Mouse (Mus musculus) forebrain, embryonic 13.5 days (tissue): ENCODE results near the gene Cmtr1. TPM values are rescaled to one million over a fixed set of nuclear protein-coding genes. Genes with fewer than 3 reads are reported as not detected.
"Not testable (repeated sequence)": the region's sequence is repeated elsewhere in the genome, so short reads cannot be mapped to it uniquely, and the experiment has no call there.

Experiments
- ATAC-seq: fragments of 200-750 bp; cut with Nextera tagmentation; 2 replicates; pipeline ENCODE4 v1.8.0; 2017
- H3K27ac ChIP-seq: fragments of 300-500 bp; sonication (generic); 2 replicates; pipeline ENCODE4 v1.5.1; 2015; ENCODE audit warnings: inconsistent platforms, mild to moderate bottlenecking, moderate library complexity
- H3K27me3 ChIP-seq: fragments of 300-500 bp; sonication (generic); 2 replicates; pipeline ENCODE4 v1.6.1; 2015; ENCODE audit warnings: mild to moderate bottlenecking, inconsistent platforms
- H3K36me3 ChIP-seq: fragments of 300-500 bp; sonication (generic); 2 replicates; pipeline ENCODE4 v1.6.1; 2015; ENCODE audit warnings: mild to moderate bottlenecking, inconsistent platforms; ENCODE audit not compliant: poor library complexity, severe bottlenecking
- H3K4me1 ChIP-seq: fragments of 300-500 bp; sonication (generic); 2 replicates; pipeline ENCODE4 v1.6.1; 2015; ENCODE audit warnings: inconsistent platforms
- H3K4me2 ChIP-seq: fragments of 300-500 bp; sonication (generic); 2 replicates; pipeline ENCODE4 v1.6.1; 2015; ENCODE audit warnings: inconsistent platforms, mild to moderate bottlenecking, moderate library complexity
- H3K4me3 ChIP-seq: fragments of 300-500 bp; sonication (generic); 2 replicates; pipeline ENCODE4 v1.5.1; 2015; ENCODE audit warnings: mild to moderate bottlenecking, inconsistent platforms
- H3K9ac ChIP-seq: fragments of 300-500 bp; sonication (generic); 2 replicates; pipeline ENCODE4 v1.6.1; 2015; ENCODE audit warnings: mild to moderate bottlenecking, inconsistent platforms
- H3K9me3 ChIP-seq: fragments of 300-500 bp; sonication (generic); replicated peaks from 2 replicates; pipeline ENCODE4 v1.6.1; 2016; ENCODE audit warnings: inconsistent platforms
- WGBS: fragments of 180-500 bp; shearing (Covaris S2); methylation state at CpG from one replicate; pipeline ENCODE4 v1.1.7; 2015; 5-methylcytosine and 5-hydroxymethylcytosine counted together
- polyA plus RNA-seq: library from polyadenylated mRNA; unstranded; fragments of >200 nt; fragmentation: Nextera tagmentation; extraction: Ambion mirVana; gene quantifications from 2 replicates; pipeline ENCODE4 v1.2.1, GENCODE M21; 2015

Gene Cmtr1
- polyA plus RNA-seq, 1 experiment from 2014 or later: 135 TPM

- Histone ChIP-seq H3K27ac (peak overlapping the region; percentile 91), H3K4me3 (no peak overlapping the region), H3K4me2 (peak overlapping the region; percentile 23), H3K9ac (no peak overlapping the region), H3K27me3 (no peaks in the 10 kb centered on the region), H3K4me1 (peaks cover 80% of the 10 kb centered on the region), H3K9me3 (no peaks in the 10 kb centered on the region), H3K36me3 (0 out of 2 replicates have a peak, but pooled peaks cover 5% of the 10 kb centered on the region)
- WGBS: 43% methylated on average over 19 of the region's 19 CpGs
- ATAC-seq: no peak
These were observed 50.8 kb downstream of the Cmtr1 start for GRCm38 (mm10) chr17:29711076-29711744.

GRCm38 (mm10) chr17:29711745-29712431 is 51.5 kb downstream of the Cmtr1 start:
- Histone ChIP-seq H3K36me3 (0 out of 2 replicates have a peak, but pooled peaks cover 5% of the 10 kb centered on the region), H3K9me3 (no peaks in the 10 kb centered on the region), H3K4me2 (peak overlapping the region; percentile 8; the same call in 1 of the 2 replicates), H3K9ac (no peak overlapping the region; the same call in 1 of the 2 replicates), H3K27ac (peak overlapping the region; percentile 91), H3K4me1 (peaks cover 77% of the 10 kb centered on the region), H3K4me3 (no peak overlapping the region), H3K27me3 (no peaks in the 10 kb centered on the region)
- no peak for ATAC-seq
- WGBS: 66% methylated on average over 8 of the region's 8 CpGs

- peaks cover 75% of the 10 kb centered on the region for H3K4me1 ChIP-seq
- H3K9ac ChIP-seq: no peak overlapping the region
- H3K4me3 ChIP-seq: no peak overlapping the region
- no peak overlapping the region for H3K4me2 ChIP-seq
- no peak for ATAC-seq
- 0 out of 2 replicates have a peak, but pooled peaks cover 5% of the 10 kb centered on the region for H3K36me3 ChIP-seq
- peak overlapping the region; percentile 91 for H3K27ac ChIP-seq
- 48% methylated on average over 7 of the region's 7 CpGs for WGBS
- no peaks in the 10 kb centered on the region for H3K27me3 ChIP-seq
- no peaks in the 10 kb centered on the region for H3K9me3 ChIP-seq
These were observed 52.2 kb downstream of the Cmtr1 start for GRCm38 (mm10) chr17:29712565-29712964.

GRCm38 (mm10) chr17:29713734-29714133 is 53.3 kb downstream of the Cmtr1 start:
- H3K4me2 ChIP-seq, ATAC-seq, H3K9me3 ChIP-seq, H3K36me3 ChIP-seq, H3K9ac ChIP-seq, H3K27me3 ChIP-seq, H3K4me3 ChIP-seq, H3K27ac ChIP-seq: not testable (repeated sequence)
- peaks cover 63% of the 10 kb centered on the region for H3K4me1 ChIP-seq
- WGBS: 97% methylated on average over 4 of the region's 4 CpGs

GRCm38 (mm10) chr17:29716732-29717445 is 56.5 kb downstream of the Cmtr1 start, which contains the start of gene Ccdc167:
Ccdc167 (minus strand) TSS chr17:29717044.
- WGBS: 6% methylated on average over 41 of the region's 41 CpGs
- Histone ChIP-seq H3K4me2 (peak within 1 kb of the TSS; percentile 77), H3K27me3 (no peaks in the 10 kb centered on the region), H3K36me3 (0 out of 2 replicates have a peak, but pooled peaks cover 5% of the 10 kb centered on the region), H3K9me3 (no peaks in the 10 kb centered on the region), H3K4me1 (peaks cover 42% of the 10 kb centered on the region), H3K27ac (peak within 1 kb of the TSS; percentile 3; the same call in 1 of the 2 replicates), H3K9ac (peak within 1 kb of the TSS; percentile 69), H3K4me3 (peak within 1 kb of the TSS; percentile 49)
- ATAC-seq: peak; percentile 96

- H3K9ac ChIP-seq: no peak overlapping the region
- no peak for ATAC-seq
- no peak overlapping the region for H3K4me2 ChIP-seq
- H3K36me3 ChIP-seq: 0 out of 2 replicates have a peak, but pooled peaks cover 5% of the 10 kb centered on the region
- no peaks in the 10 kb centered on the region for H3K9me3 ChIP-seq
- no peak overlapping the region for H3K4me3 ChIP-seq
- H3K4me1 ChIP-seq: peaks cover 26% of the 10 kb centered on the region
- 0 out of 2 replicates have a peak overlapping the region, but pooled peaks have one; percentile 10 for H3K27ac ChIP-seq
- WGBS: 77% methylated on average over 8 of the region's 8 CpGs
- H3K27me3 ChIP-seq: no peaks in the 10 kb centered on the region
These were observed 58.3 kb downstream of the Cmtr1 start for GRCm38 (mm10) chr17:29718660-29719059.

GRCm38 (mm10) chr17:29719628-29720575 is 59.5 kb downstream of the Cmtr1 start:
- ATAC-seq: no peak
- no peaks in the 10 kb centered on the region for H3K9me3 ChIP-seq
- WGBS: 78% methylated on average over 13 of the region's 13 CpGs
- H3K9ac ChIP-seq: no peak overlapping the region
- peak overlapping the region; percentile 35 for H3K27ac ChIP-seq
- H3K4me2 ChIP-seq: no peak overlapping the region
- H3K4me1 ChIP-seq: peaks cover 32% of the 10 kb centered on the region
- H3K4me3 ChIP-seq: no peak overlapping the region
- H3K36me3 ChIP-seq: no peaks in the 10 kb centered on the region
- H3K27me3 ChIP-seq: no peaks in the 10 kb centered on the region

GRCm38 (mm10) chr17:29720755-29721365 is 60.5 kb downstream of the Cmtr1 start:
- H3K27ac ChIP-seq: peak overlapping the region; percentile 35
- peaks cover 28% of the 10 kb centered on the region for H3K4me1 ChIP-seq
- H3K9ac ChIP-seq: no peak overlapping the region
- no peaks in the 10 kb centered on the region for H3K36me3 ChIP-seq
- no peak for ATAC-seq
- no peaks in the 10 kb centered on the region for H3K27me3 ChIP-seq
- H3K9me3 ChIP-seq: no peaks in the 10 kb centered on the region
- H3K4me2 ChIP-seq: no peak overlapping the region
- no peak overlapping the region for H3K4me3 ChIP-seq
- 77% methylated on average over 11 of the region's 11 CpGs for WGBS

GRCm38 (mm10) chr17:29724610-29725009 is 64.2 kb downstream of the Cmtr1 start:
- H3K9ac ChIP-seq: no peak overlapping the region
- H3K4me3 ChIP-seq: no peak overlapping the region
- ATAC-seq: 0 out of 2 replicates have a peak, but pooled peaks have one; percentile 10
- H3K27me3 ChIP-seq: no peaks in the 10 kb centered on the region
- H3K36me3 ChIP-seq: no peaks in the 10 kb centered on the region
- no peak overlapping the region for H3K4me2 ChIP-seq
- no peaks in the 10 kb centered on the region for H3K9me3 ChIP-seq
- peaks cover 20% of the 10 kb centered on the region; the same call in 1 of the 2 replicates for H3K4me1 ChIP-seq
- peak overlapping the region; percentile 15; the same call in 1 of the 2 replicates for H3K27ac ChIP-seq
- WGBS: 59% methylated on average over 6 of the region's 6 CpGs

GRCm38 (mm10) chr17:29725027-29725620 is 64.7 kb downstream of the Cmtr1 start:
- Histone ChIP-seq H3K36me3 (no peaks in the 10 kb centered on the region), H3K9ac (no peak overlapping the region), H3K4me2 (no peak overlapping the region), H3K9me3 (no peaks in the 10 kb centered on the region), H3K27ac (peak overlapping the region; percentile 15; the same call in 1 of the 2 replicates), H3K27me3 (no peaks in the 10 kb centered on the region), H3K4me3 (no peak overlapping the region), H3K4me1 (peaks cover 24% of the 10 kb centered on the region)
- 70% methylated on average over 6 of the region's 6 CpGs for WGBS
- no peak for ATAC-seq
